Mouse (Mus musculus) frontal cortex, postnatal 14 days (tissue): ENCODE measurements around the gene Nova2.

ENCODE experiments used
- DNase-seq, 2 experiments: peaks; one replicate each; pipeline ENCODE4 v3.0.0; 2022; ENCODE audit warnings: low spot score in 2 of 2

Nova2 gene

GRCm38 (mm10) chr7:18923711-18924191, 1.9 kb upstream of the Nova2 start:
- peak; percentile 35 to 54 for DNase-seq

- no peak for DNase-seq
Measured at GRCm38 (mm10) chr7:18924321-18924720, 1.4 kb upstream of the Nova2 start.

GRCm38 (mm10) chr7:18926041-18926790, 528 bp downstream of the Nova2 start:
- peak in 1 of 2 experiments; percentile 53 for DNase-seq

- DNase-seq = no peak
Measured at GRCm38 (mm10) chr7:18926911-18927310, 1.2 kb downstream of the Nova2 start.

GRCm38 (mm10) chr7:18927759-18928158, 2.1 kb downstream of the Nova2 start:
- no peak for DNase-seq

GRCm38 (mm10) chr7:18942376-18942775, 16.7 kb downstream of the Nova2 start:
- DNase-seq = no peak

GRCm38 (mm10) chr7:18942815-18943214, 17.1 kb downstream of the Nova2 start:
- no peak for DNase-seq

- no peak for DNase-seq
Measured at GRCm38 (mm10) chr7:18948151-18948550, 22.5 kb downstream of the Nova2 start.

- peak in 1 of 2 experiments; percentile 63 for DNase-seq
Measured at GRCm38 (mm10) chr7:18949781-18950522, 24.3 kb downstream of the Nova2 start.

GRCm38 (mm10) chr7:18950523-18951315, 25.0 kb downstream of the Nova2 start:
- no peak for DNase-seq

- no peak for DNase-seq
Measured at GRCm38 (mm10) chr7:18951397-18951796, 25.7 kb downstream of the Nova2 start.

GRCm38 (mm10) chr7:18957569-18958383, 32.1 kb downstream of the Nova2 start:
- no peak for DNase-seq

- DNase-seq = no peak
Measured at GRCm38 (mm10) chr7:18958384-18958766, 32.7 kb downstream of the Nova2 start.

GRCm38 (mm10) chr7:18959446-18959845, 33.8 kb downstream of the Nova2 start:
- DNase-seq = no peak

- no peak for DNase-seq
Measured at GRCm38 (mm10) chr7:18962171-18962792, 36.6 kb downstream of the Nova2 start.

GRCm38 (mm10) chr7:18962795-18963194, 37.1 kb downstream of the Nova2 start:
- no peak for DNase-seq

GRCm38 (mm10) chr7:18963294-18963843, 37.7 kb downstream of the Nova2 start:
- no peak for DNase-seq

- no peak for DNase-seq
Measured at GRCm38 (mm10) chr7:18965312-18965711, 39.6 kb downstream of the Nova2 start.

- DNase-seq = no peak
Measured at GRCm38 (mm10) chr7:18967603-18968002, 41.9 kb downstream of the Nova2 start.

GRCm38 (mm10) chr7:18970956-18971355, 45.3 kb downstream of the Nova2 start:
- no peak for DNase-seq
